Mouse (Mus musculus): ENCODE measurements around the gene Dhx37.
"Not testable (repeated sequence)": the region's sequence is repeated elsewhere in the genome, so short reads cannot be mapped to it uniquely, and the experiment has no call there.

The Dhx37 gene

DNA sequence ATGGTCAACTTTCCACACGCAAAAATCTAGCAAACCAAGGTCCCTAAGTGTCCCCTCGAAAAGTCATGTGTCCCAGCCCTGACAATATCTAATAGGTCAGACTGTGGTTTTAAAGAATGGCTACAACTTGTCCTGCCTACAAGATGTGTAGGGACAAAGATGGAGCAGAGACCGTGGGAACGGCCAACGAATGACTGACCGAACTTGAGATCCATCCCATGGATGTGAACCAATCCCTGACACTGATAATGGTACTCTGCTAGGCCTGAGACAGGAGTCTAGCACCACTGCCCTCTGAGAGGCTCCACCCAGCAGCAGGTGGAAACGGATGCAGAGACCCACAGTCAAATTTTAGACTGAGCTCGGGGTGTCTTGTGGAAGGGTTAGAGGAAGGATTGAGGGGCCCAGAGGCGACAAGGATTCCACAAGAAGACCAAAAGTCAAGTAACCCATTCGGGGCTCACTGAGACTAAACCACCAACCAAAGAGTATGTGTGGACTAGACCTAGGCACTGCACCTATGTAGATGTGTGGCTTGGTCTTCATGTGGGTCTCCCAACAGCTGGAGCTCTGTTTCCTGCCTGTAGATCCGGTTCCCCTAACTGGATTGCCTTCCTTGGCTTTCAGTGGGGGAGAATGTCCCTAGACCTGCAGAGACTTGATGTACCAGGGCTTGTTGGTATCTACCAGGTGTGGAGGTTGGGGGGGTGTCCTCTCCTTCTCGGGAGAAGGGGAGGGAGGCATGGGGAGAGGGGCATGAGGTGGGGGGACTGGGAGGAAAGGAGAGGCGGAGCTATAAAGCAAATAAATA, 26.7 kb downstream of the Dhx37 start:
- no peak for DNase-seq

DNA sequence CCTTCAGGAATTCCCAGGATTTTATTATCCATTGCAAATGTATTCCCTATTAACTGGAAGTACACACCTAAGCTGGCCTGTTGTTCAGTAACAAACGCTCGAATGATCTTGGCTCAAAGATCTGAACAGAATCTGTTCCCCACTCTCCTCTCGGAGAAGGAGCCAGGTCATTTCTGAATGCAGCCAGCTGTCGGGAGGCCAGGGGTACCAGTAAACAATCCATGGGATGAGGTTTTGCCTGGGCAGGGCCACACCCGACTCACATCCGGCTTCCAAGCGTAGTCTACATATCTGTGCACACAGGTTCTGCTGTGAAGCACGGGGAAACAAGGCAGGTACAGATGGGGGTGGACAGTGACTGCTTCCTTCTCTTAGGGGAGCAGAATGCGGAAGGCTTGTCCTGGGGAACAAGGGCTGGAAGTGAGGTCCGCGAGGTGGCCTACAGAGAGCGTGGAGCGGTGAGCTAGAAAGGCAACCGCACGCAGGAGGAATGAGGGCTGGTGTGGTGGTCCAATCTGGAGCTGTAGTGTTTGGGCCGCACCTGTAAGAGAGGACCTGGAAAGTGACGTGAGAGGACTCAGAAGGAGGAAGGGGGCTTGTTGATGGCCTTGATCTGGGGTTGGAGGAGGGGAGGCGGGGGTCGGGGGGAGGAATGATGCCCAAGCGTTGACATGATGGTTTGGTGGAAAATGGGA, 27.5 kb downstream of the Dhx37 start:
- peak; percentile 60 to 74 for DNase-seq

DNA sequence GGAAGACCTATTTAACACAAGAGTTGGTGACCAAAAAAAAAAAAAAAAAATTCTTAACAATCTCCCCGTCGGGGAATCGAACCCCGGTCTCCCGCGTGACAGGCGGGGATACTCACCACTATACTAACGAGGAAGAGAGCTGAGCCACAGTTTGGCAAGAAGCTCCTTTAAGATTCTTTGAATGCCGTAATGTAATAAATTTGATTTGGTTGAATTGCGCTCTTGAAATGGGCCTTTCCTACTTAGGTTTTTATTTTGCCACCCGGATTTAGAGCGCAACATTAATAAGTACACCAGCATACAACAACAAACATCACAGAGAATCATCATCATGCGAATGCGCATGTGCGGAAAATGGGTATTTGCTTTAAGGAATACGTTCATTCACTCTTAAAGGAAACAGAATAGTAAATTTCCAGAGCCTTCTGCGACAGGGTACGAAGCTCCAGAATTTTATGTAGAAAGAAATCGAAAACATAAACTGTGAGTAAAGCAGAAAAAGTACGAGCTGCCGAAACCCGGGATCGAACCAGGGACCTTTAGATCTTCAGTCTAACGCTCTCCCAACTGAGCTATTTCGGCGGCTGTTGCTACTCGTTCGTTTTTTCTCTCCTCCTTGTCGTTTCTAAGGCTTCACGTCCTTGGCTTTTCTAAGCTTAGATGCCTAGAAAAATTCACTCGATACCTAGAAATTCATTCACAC, 28.2 kb downstream of the Dhx37 start:
- peak; percentile 72 to 89 for DNase-seq

DNA sequence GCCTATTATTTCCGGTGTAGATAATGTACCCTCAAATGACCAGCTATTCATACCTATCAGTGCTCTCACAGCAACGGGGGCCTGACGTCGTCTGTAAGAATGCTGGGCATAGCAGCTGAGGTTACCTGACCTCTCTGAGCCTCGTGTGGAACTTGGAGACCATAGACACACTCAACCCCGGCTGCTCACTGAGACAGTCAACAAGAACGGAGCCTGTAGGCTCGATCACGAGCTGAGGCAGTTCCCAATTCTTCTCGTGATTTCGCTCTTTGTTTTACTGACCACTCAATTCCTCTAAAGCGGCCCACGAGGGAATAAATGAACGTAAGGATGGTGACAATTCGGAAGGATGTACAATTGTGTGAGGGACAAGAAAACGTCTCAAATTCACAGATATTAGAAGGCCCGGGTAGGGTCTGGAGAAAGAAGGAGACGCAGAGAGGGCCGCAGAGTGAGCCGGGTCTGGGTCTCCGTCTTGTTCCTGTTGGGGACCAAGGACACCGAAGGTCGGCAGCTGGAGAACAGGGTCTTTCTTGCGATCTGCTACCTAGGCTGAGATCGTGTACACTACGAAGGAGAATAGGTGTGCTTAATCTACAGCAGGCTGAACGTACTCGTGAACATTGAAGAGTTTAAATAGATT, 28.9 kb downstream of the Dhx37 start:
- DNase-seq, result peak in 1 of 2 experiments; percentile 44

DNA sequence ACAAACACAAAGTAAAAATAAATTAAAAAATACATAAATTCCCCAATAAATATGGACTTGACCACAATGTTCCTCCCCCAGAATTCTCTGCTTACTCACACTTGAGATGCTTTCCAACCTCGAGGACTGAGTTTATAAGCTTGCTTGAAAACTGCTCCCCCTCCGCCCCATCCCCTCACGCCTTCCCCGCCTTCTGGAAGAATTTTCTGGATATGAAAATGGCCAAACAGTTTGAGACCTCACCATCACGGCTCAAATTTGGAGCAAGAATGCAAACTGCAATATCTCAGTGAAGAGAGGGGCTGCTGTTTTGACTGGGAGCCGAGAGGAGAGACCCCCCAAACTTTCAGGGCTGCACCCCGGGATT, 29.4 kb downstream of the Dhx37 start:
- DNase-seq, result no peak

DNA sequence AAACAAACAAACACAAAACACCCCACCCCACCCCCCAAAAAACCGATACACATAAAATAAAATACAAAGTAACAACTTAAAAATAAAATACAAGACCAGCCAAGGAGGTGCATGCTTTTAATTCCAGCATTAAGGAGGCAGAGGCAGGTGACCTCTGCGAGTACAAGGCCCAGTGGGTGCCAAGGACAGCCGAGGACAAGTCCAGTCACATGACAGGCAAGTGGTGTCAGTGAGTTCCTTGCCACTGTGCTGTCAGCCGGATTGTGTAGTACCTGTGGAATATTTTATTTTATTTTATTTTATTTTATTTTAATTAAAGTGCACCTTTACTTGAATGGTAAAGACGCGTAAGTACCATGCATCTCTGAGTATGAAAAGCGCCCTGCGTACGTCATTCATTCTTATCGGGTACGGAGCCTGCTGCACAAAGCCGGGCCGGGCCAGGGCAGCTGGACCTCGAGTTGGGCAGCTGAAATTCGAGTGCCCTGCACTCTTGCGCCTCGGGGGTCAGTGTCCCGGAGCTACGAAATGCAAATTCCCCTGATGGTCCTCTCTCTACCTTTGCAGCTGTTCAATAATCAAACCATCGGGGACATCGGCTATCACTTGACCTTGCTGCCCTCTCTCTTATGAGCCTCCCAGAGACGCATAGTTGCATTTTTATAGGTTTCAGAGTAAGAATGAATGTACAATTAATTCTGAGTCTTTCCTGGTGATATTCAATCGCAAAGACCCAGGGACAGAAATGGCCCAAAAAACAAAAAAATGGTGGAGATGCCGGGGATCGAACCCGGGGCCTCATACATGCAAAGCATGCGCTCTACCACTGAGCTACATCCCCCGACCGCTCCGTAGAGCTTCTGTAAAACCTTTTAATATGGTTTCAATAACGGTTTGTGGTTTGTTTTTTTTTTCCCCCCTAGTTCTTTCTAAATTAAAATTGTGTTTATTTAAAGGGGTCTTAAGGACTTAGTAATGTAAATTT, 30.1 kb downstream of the Dhx37 start:
- peak; percentile 57 to 74 for DNase-seq

DNA sequence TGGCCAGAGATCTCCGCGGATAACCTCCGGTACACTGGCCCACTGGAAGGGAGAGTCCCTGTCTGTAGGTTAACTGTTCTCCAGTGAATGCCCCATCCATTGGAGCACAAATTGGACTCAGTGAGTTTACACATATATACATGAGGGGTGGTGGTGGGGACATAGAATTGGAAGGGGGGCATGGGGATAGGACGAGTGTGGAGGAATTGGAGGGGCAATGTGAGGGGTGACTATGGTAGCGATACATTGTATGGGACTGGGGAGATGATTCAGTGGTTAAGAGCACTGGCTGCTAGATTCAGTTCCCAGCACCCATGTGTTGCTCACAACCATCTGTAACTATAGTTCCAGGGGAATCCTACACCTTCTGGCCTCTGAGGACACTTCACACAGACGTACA, 30.9 kb downstream of the Dhx37 start:
- DNase-seq, result no peak

DNA sequence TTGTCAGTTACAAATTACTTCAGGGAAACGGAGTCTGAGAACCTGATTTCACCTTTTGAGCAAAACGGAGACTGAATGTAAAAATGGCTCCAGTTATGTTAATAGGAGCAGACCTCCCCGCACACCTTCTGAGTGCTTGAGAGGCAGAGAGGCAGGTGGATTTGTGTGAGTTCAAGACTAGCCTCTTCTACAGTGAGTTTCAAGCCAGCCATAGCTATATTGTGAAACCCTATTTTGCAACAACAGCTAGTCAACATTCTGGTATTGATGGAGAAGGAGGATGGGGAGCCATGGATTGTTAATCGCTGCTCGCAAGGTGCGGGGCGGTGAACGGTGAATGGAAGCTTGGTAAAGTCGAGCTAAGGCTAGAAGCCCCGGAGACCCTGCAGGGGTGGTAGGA, 31.4 kb downstream of the Dhx37 start:
- no peak for DNase-seq

DNA sequence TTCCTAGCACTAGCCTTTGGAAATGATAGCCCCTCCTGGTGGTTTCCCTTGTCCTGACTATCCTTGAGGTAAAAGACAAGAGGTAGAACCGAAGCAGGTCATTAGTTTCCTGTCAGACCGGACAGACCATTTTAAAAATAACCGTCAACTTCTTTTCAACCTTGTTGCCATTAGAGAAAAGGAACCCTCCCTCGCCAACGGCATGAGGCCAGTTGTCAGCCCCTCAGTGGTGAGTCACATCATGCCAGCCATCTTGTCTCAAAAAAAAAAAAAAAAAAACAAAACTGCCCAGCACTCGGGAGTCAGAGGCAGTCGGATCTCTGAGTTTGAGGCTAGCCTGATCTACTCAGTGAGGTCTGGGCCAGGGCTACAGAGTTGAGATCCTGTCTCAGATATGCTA, 33.0 kb downstream of the Dhx37 start:
- DNase-seq, result no peak

DNA sequence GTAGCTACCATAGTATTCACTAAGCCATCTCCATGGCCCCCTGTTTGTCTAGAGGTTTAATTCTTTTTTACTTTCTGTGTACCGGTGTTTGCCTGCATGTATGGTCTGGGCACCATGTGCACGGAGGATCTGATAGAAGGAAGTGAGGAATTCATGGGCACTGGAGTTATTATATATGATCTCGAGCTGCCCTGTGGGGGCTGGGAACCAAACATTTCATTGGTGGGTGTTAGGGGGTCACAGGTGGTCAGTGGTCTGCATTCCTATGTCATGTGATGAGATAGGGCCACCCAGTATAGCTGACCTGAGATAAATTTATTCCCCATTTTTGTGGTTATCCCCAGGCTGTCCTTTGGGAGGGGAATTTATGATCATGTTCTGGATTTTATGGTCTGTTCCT, 38.9 kb downstream of the Dhx37 start:
- no peak for DNase-seq

DNA sequence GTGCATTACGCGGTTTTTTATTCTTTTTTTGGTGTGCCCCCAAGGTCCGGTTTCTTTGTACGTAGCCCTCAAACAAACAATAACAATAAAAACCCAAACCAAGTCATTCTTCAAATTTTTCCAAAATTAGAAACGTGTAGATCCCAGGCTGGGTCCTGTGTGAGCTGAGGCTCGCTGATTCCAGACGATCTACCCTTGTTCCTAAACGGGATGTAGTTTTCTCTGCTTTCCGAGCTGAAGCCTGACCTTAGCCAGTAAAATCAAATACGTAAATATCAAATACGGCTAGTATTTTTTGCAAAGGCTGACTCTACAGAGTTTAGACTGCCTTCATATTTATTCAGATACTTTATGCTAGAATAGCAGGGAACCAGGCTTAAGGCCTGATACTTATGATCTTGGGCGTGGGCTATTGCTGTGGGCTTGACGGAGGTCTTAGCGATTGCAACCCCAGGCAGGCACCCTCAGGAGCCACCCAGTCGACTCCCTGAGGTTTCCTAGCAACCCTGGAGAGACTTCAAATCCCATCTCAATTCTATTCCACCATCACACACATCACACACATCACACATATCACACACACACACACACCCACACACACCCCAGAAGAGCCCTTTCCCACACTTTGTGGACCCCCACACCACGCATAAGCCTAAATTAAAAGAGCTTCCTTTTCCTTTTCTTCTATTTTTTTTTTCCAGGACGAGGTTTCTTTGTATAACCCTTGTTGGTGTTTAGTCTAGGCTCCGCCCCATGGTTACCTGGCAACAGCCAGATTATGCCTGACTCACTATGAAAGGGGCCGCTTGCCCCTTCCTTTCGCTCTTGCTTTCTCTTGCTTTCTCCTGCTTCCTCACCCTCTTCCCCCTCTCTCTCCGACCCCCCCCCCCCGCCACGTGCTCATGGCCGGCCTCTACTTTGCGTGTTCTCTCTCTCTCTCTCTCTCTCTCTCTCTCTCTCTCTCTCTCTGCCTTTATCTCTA, 40.0 kb downstream of the Dhx37 start:
- DNase-seq, result peak; percentile 56 to 64

DNA sequence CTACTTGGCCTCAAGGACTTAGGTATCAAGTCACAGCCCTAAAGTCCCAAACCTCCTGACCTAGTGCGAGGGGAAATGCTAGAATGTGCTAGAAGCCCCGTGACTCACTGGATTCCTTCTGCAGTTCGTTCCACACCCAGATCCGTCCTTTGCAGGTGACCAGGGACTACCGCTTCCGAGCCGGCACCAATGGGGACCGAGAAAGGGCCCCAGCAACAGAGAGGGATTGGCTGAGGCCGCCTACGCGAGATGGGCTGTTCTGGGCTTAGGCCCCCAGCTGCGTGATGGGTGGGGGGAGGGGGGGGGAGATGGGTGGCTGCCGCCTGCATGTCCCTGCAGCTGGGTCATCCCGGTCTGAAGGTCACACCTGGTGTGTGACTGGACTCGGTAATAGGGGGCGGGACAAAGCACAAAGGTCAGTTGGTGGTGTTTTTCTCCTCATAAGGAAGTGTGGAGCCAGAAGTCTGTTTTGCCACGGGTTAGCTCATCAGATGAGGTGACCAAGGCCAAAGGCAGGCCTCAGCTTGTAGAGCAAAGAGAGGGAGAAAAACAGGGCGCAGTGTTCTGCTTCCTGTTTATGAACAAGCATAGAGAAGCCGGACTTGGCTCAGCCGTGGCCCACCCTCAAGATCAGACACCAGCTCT, 40.8 kb downstream of the Dhx37 start:
- peak; percentile 95 to 96 for DNase-seq

DNA sequence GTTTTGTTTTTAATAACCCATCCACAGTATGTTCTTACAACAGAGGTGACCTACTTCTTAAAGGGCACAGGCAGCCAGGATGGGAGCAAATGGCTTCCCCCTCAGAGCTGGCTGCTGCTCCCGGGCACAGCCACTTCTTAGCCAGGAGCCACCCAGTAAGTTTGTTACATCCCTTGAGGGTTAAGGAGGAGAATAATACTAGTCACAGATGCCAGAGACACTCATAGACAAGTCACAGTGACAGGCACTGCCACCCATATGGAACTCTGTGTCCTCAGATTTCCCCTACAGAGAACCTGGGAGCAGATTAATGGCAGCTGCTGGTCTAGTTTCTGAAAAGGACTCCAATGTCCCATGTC, 41.3 kb downstream of the Dhx37 start:
- DNase-seq, result no peak

DNA sequence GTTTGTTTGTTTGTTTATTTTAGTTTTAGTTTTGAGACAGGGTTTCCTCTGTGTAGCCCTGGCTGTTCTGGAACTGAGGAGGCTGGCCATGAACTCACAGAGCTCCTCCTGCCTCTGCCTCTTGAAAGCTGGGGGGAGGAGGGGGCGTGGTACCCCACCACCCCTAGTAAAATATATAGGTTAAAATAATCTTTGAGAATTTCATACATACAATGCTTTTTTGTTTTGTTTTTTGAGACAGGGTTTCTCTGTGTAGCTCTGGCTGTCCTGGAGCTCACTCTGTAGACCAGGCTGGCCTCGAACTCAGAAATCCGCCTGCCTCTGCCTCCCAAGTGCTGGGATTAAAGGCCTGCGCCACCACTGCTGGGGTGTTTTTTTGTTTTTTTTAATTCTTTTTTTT, 41.7 kb downstream of the Dhx37 start:
- not testable (repeated sequence) for DNase-seq

DNA sequence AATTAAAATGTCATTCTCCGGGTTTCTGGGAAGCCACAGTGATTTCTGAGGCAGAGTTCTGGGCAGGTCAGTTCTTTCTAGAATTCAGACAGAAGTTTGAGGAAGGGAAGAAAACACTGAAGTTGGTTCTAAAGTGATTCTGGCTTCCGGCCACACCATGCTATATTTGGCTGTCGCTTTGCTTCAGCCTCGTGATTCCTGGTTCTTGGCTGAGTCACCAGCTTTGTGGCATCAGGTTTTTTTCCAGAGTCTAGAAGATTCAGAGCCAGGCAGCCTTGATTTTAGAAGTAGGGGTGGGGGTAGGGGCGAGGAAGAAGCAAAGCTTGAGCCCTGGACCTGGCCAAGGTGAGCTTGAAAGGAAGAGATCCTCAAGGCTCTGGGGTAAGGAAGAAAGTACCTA, 42.3 kb downstream of the Dhx37 start:
- DNase-seq, result peak; percentile 75 to 78

DNA sequence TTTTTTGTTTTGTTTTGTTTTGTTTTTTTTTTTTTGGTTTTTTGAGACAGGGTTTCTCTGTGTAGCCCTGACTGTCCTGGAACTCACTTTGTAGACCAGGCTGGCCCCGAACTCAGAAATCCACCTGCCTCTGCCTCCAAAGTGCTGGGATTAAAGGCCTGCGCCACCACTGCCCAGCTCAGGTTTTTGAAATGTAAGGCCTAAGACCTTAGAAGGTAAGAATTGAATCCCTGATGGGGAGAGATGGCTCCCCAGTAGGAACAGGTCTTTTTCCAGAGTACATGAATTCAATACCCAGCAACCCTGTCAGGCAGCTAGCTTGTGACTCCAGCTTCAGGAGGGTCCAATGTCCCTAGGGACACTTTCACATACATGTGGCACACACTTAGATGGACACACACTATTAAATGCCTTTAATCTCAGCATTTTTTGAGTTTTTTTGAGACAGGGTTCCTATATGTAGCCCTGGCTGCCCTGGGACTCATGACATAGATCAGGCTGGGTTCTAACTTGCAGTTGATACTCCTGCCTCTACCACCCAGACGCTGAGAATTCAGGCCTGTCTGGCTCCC, 42.9 kb downstream of the Dhx37 start:
- DNase-seq, result peak in 1 of 2 experiments; percentile 38

DNA sequence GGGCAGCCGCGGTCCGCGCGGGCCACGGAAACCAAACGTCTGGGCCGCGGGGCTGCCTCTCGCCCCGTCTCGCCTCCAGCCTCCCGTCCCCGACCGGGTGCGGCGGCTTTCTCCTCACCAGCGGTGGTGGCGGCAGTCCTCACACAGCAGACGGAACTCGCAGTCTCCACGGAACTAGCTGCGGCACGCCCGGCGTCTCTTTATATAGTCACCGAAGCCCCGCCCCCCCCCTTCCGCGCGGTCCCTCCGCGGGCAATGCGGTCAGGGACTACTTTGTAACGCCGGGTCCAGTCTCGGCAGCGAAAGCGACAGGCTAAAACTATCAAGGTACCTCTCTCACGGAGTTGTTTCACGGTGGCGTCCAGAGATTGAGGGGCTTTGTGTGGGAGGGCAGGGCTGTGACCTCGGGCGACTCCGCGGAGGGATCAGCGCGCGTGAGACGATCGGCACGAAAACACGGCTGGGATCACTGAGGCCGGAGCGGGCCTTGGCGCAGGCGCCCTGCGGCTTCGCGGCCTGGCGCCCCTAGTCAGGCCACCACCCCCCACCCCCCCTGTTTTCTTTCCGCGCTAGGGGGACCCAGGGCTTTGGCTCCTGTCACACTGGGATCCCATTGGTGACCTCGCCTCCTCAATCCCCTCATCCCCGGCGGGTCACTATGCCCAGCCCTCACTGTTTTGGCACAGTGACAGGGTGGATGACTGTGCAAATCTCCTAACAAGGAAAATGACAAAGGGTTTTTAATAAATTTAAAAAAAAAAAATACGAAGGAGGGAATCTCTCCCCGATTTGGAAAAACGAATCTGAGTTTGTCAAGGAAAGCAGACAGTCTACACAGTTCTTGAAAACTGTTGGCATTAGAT, 44.1 kb downstream of the Dhx37 start, which contains the start of gene Ubc:
TSS of gene Ubc (minus strand) at position 624 of the 863 bp plus-strand sequence.
- peak; percentile 85 to 87 for DNase-seq

DNA sequence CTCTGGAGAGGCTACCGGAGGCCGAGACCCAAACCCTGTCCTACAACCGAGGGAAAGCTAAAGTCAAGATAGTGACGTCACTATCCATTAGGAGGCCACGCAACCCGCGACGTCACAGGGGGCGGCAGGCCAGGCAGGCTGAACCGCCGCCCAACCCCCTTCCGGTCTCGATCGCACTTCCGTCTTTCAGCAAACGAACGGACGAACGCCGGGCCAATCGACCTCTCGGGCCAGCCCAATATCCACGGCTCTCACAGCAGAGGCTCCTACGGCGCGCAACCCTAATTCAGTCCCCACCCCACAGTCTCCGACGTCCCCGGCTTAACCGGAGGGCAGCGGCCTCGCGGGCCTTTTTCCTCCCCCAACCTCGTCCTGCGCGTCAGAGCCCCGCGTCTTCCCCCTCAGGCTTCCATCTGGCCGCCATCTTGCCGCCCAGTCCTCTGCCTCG, 44.8 kb downstream of the Dhx37 start, which contains the start of gene Gm10382:
TSS of gene Gm10382 (plus strand) at position 192 of the 448 bp plus-strand sequence.
- DNase-seq, result peak; percentile 72 to 82
